Mouse (Mus musculus): Measurements from ENCODE around the gene Cacna2d4.

The Cacna2d4 gene

DNA sequence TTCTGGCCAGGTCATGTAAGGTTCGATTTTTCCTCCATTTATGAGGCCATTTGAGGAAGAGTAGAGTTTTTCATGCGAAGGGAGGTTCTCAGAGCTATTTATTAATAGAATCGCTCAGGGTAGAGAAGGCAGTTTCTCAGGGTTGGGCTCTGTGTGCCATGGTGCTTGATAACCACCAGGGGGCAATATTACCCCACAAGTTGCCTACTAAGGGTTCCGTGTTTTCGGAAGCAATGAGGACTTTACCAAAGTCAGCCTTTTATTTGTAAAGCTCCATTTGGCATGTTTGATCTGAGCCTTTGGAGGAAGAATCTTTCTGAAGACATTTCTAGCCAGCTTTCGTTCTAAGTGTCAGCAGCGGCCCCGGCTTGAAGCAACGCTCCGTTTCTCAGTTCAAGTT, 16.0 kb upstream of the Cacna2d4 start:
- DNase-seq (ENCODE audit: low spot score): peak; percentile 40

GRCm38 (mm10) chr6:119224451-119225195, 11.7 kb upstream of the Cacna2d4 start:
- DNase-seq (ENCODE audit: low spot score): no peak

DNA sequence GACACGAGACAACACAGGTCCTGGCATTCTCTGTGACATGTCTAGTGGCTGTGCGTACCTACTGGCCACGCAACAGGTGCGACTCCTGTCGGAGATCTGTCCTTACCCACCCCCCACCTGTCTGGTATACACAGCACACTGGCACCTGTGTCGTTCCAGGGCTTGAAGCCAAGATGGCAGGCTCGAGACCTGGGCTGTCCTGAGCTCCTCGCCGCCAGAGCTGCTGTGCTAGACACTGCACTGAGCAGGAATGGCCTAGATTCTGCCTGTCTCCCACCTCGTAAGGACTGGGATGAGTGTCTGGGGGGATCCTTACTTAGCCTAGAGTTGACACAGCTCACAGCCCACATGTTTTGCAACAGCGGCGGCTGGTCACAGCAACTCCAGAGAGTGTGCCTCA, 11.1 kb upstream of the Cacna2d4 start:
- no peak for DNase-seq (ENCODE audit: low spot score)

- DNase-seq (ENCODE audit: low spot score): no peak
Measured at GRCm38 (mm10) chr6:119225731-119226130, 10.6 kb upstream of the Cacna2d4 start.

GRCm38 (mm10) chr6:119227001-119227400, 9.3 kb upstream of the Cacna2d4 start:
- no peak for DNase-seq (ENCODE audit: low spot score)

DNA sequence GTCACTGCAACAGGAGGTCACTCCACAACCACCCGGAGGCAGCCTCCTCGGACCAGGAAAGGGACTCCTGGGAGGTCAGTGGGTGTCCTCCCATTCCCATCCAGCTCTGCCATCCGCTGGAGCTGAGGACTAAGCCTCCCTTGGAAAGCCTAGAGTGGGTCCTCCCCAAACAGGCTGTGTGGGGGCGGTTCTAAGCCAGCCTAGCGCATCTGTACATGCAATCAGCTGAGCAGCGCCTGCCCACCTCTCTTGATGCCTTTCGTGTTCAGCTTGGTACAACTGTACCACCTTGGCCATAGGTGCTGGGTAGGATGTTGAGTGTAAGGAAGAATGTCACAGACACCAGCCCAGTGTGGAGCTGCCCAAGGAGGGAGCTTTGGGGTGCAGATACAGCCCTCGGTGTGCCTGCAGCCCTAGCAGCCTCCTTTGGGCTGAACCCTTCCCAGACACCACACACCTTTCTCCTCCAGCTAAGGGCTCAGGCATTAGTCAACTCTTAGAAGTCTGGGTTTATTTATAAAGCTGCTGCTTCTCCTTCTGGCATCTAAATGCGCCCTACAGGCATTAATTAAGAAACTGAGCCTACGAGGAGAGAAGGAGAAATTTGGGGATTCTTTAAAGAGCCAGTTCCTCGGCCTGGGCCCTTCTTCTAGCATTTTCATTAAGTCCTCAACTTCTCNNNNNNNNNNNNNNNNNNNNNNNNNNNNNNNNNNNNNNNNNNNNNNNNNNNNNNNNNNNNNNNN, 7.3 kb upstream of the Cacna2d4 start:
- no peak for DNase-seq (ENCODE audit: low spot score)

- DNase-seq (ENCODE audit: low spot score): no peak
Measured at GRCm38 (mm10) chr6:119233066-119233465, 3.3 kb upstream of the Cacna2d4 start.

GRCm38 (mm10) chr6:119235441-119235840, 885 bp upstream of the Cacna2d4 start:
- DNase-seq (ENCODE audit: low spot score): no peak

GRCm38 (mm10) chr6:119237427-119237989, 1.2 kb downstream of the Cacna2d4 start:
- no peak for DNase-seq (ENCODE audit: low spot score)

- DNase-seq (ENCODE audit: low spot score): no peak
Measured at GRCm38 (mm10) chr6:119239341-119240005, 3.1 kb downstream of the Cacna2d4 start.

DNA sequence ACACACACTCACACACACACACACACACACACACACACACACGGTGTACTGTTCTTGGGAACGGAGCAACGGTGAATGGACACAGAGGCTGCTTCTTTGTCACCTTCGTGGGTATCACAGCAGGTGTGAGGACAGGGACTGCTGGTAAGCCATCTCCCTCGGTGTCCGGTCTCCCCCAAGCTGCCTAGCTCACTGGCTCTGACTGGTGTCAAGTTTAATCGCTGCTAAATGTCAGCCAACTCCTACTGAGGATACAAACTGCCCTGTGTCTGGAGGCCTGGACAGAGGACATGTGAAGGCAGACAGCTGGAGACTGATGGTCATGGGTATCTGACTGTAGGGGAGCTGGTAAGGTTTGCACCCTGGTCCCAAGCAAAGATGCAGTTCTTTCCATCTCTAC, 3.9 kb downstream of the Cacna2d4 start:
- DNase-seq (ENCODE audit: low spot score): no peak

GRCm38 (mm10) chr6:119240871-119241705, 4.8 kb downstream of the Cacna2d4 start:
- no peak for DNase-seq (ENCODE audit: low spot score)

DNA sequence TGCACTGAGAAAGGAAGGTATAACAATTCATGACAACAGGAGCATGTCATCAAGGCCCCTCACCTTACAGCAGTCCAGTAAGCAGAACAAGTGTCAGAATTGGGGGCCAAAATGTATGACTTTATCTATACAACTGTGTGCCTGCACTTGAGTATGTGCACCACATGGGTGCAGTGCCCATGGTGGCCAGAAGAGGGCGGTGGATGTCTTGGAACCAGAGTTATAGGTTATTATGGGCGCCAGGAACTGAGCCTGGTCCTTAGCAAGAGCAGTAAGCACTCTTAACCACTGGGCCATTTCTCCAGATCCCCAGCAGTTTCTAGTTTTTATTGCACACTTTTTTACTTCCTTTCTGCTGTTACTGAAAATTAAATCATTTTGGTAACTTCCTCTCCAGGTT, 9.8 kb downstream of the Cacna2d4 start:
- DNase-seq (ENCODE audit: low spot score): no peak

GRCm38 (mm10) chr6:119248578-119248977, 12.3 kb downstream of the Cacna2d4 start:
- no peak for DNase-seq (ENCODE audit: low spot score)

DNA sequence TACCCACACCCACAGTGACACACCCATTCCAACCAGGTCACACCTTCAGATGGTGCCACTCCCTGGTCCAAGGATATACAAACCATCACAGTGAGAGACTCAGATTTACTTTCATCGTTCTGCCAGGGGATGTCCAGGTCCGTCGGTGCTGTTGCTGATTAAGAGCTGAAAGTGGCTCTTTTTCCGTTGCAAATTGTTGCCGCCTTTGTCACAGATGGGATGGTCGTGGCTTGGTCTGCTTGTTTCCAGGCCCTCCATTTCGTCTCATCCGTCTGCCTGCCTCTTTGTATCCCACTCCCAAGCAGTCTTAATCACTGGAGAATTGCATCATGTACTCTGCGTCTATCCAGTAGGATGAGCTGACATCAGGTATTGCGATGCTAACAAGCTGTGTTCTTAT, 13.4 kb downstream of the Cacna2d4 start:
- DNase-seq (ENCODE audit: low spot score): no peak

DNA sequence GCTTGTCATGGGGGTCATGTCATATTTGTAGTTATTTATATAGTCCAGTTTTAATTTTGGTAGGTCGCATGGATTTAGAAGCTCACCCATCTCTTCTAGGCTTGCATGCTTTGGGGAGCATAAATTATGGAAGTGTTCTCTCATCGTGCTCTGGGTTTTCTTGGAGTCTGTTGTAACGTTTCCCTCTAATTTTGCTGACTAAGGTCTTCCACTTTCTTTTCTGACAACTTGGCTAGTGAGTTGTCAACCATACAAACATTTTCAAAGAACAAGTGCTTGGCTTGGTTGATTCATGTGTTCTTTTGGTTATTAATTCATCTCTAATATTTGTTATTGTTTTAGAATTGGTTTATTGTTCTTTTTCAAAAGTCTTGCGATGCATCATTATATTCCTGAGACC, 15.4 kb downstream of the Cacna2d4 start:
- DNase-seq (ENCODE audit: low spot score): no peak

DNA sequence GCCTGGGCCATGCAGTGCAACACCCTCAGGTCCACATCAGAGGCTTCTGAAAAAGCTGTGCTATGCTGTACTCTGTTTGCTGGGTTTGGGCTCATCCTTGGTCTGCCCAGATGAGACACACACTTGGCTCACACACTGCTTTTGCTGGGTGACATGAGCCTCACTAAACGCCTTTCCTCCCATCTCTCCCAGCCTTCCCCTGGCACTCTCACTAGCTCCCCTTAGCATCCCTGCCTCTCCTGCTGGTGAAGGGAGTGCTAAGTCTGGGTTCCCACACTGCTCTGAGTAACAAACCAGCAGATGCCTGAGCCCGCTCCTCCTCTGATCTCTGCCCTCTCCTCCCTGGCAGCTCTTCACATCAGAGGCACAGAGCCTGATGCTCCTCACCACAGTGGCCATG, 40.4 kb downstream of the Cacna2d4 start:
- no peak for DNase-seq (ENCODE audit: low spot score)

- DNase-seq (ENCODE audit: low spot score): no peak
Measured at GRCm38 (mm10) chr6:119280761-119281160, 44.4 kb downstream of the Cacna2d4 start.

- no peak for DNase-seq (ENCODE audit: low spot score)
Measured at GRCm38 (mm10) chr6:119301310-119301709, 65.0 kb downstream of the Cacna2d4 start.

DNA sequence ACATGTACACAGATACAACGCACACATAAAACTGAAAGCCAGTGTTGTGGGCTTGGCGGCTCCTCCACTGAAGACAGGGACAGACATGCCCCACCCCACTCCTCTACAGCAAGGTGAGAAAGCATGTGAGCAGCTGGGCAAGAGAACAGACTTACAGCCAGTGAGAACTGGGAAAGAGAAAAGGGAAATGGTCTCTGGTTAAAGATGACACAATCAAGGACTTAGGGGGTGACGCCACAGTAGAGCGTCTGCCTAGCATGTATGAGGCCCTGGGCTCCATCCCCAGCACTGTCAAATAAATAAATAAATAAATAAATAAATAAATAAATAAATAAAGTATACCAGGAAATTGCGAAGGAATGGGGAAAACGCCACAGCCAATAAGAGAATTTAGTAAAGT, 67.0 kb downstream of the Cacna2d4 start:
- DNase-seq (ENCODE audit: low spot score): no peak

- no peak for DNase-seq (ENCODE audit: low spot score)
Measured at GRCm38 (mm10) chr6:119307867-119308413, 71.6 kb downstream of the Cacna2d4 start.
